Mouse (Mus musculus) A20 (cell line): ENCODE measurements around the gene Plg.

Experiments used
- DNase-seq: peaks from one replicate; pipeline ENCODE4 v3.0.0-alpha.2; 2011; ENCODE audit warnings: low read depth, low spot score

Gene Plg

GRCm38 (mm10) chr17:12452862-12453531 is 74.6 kb downstream of the Plg start:
- no peak for DNase-seq

GRCm38 (mm10) chr17:12453691-12454090 is 75.3 kb downstream of the Plg start:
- no peak for DNase-seq

GRCm38 (mm10) chr17:12455143-12455790 is 76.9 kb downstream of the Plg start:
- DNase-seq = peak; percentile 40

- DNase-seq = peak; percentile 10
Observed at GRCm38 (mm10) chr17:12461168-12461567, 82.8 kb downstream of the Plg start.

GRCm38 (mm10) chr17:12466501-12467000 is 88.1 kb downstream of the Plg start:
- DNase-seq = peak; percentile 5

- no peak for DNase-seq
Observed at GRCm38 (mm10) chr17:12467642-12468041, 89.2 kb downstream of the Plg start.

- no peak for DNase-seq
Observed at GRCm38 (mm10) chr17:12468745-12469144, 90.3 kb downstream of the Plg start.
